Mouse (Mus musculus): Measurements from ENCODE around the gene Vmn2r110. TPM values are rescaled to one million over a fixed set of nuclear protein-coding genes. Genes with fewer than 3 reads are reported as not detected.

Gene Vmn2r110
- polyA plus RNA-seq (2014; fragmentation: Illumina TruSeq; extraction: RNeasy Lipid Tissue Mini Kit (QIAGEN cat#74804); ENCODE audit: low read depth, low replicate concordance), result not detected

GRCm38 (mm10) chr17:20596323-20596722 lies at the start of gene Vmn2r110:
Vmn2r110 (minus strand) TSS chr17:20596423.

GRCm38 (mm10) chr17:20624777-20625176 lies 28.6 kb upstream of the Vmn2r110 start, which contains the start of gene Fpr-rs3:
Fpr-rs3 (minus strand) TSS chr17:20624877.

GRCm38 (mm10) chr17:20564656-20565055 lies 31.6 kb downstream of the Vmn2r110 start, which contains the start of gene Vmn2r109:
Vmn2r109 (minus strand) TSS chr17:20564756.

Other genes starting within 250 kb of the Vmn2r110 start
- not detected for gene Vmn1r224, start 182.3 kb downstream of the Vmn2r110 start, polyA plus RNA-seq (2014; fragmentation: Illumina TruSeq; extraction: RNeasy Lipid Tissue Mini Kit (QIAGEN cat#74804); ENCODE audit: low read depth, low replicate concordance)
- not detected for gene Vmn2r108, start 115.1 kb downstream of the Vmn2r110 start, polyA plus RNA-seq (2014; fragmentation: Illumina TruSeq; extraction: RNeasy Lipid Tissue Mini Kit (QIAGEN cat#74804); ENCODE audit: low read depth, low replicate concordance)
- not detected for gene Vmn1r225, start 98.3 kb downstream of the Vmn2r110 start, polyA plus RNA-seq (2014; fragmentation: Illumina TruSeq; extraction: RNeasy Lipid Tissue Mini Kit (QIAGEN cat#74804); ENCODE audit: low read depth, low replicate concordance)
- gene Vmn2r109, start 31.7 kb downstream of the Vmn2r110 start, polyA plus RNA-seq (2014; fragmentation: Illumina TruSeq; extraction: RNeasy Lipid Tissue Mini Kit (QIAGEN cat#74804); ENCODE audit: low read depth, low replicate concordance), result not detected
- not detected for gene Fpr-rs3, start 28.5 kb upstream of the Vmn2r110 start, polyA plus RNA-seq (2014; fragmentation: Illumina TruSeq; extraction: RNeasy Lipid Tissue Mini Kit (QIAGEN cat#74804); ENCODE audit: low read depth, low replicate concordance)
- gene Vmn1r226, start 86.4 kb upstream of the Vmn2r110 start, polyA plus RNA-seq (2014; fragmentation: Illumina TruSeq; extraction: RNeasy Lipid Tissue Mini Kit (QIAGEN cat#74804); ENCODE audit: low read depth, low replicate concordance), result not detected
- not detected for gene Vmn1r227, start 133.4 kb upstream of the Vmn2r110 start, polyA plus RNA-seq (2014; fragmentation: Illumina TruSeq; extraction: RNeasy Lipid Tissue Mini Kit (QIAGEN cat#74804); ENCODE audit: low read depth, low replicate concordance)
- gene Vmn1r228, start 189.7 kb upstream of the Vmn2r110 start, polyA plus RNA-seq (2014; fragmentation: Illumina TruSeq; extraction: RNeasy Lipid Tissue Mini Kit (QIAGEN cat#74804); ENCODE audit: low read depth, low replicate concordance), result not detected
- not detected for gene Vmn1r229, start 215.1 kb upstream of the Vmn2r110 start, polyA plus RNA-seq (2014; fragmentation: Illumina TruSeq; extraction: RNeasy Lipid Tissue Mini Kit (QIAGEN cat#74804); ENCODE audit: low read depth, low replicate concordance)
- not detected for gene Vmn1r230, start 244.0 kb upstream of the Vmn2r110 start, polyA plus RNA-seq (2014; fragmentation: Illumina TruSeq; extraction: RNeasy Lipid Tissue Mini Kit (QIAGEN cat#74804); ENCODE audit: low read depth, low replicate concordance)

Measured in heart, adult 10 weeks (tissue).